Mouse (Mus musculus) midbrain, embryonic 11.5 days (tissue): ENCODE results near the gene Josd1. TPM values are rescaled to one million over a fixed set of nuclear protein-coding genes. Genes with fewer than 3 reads are reported as not detected.

Experiments
- polyA plus RNA-seq: library from polyadenylated mRNA; unstranded; fragments of >200 nt; fragmentation: Nextera tagmentation; extraction: Ambion mirVana; gene quantifications from 2 replicates; pipeline ENCODE4 v1.2.1, GENCODE M21; 2014

The Josd1 gene
- polyA plus RNA-seq, 1 experiment from 2014 or later = 14.0 TPM

Other genes with a start within 250 kb of the Josd1 start
- gene Csnk1e, start 232.4 kb downstream of the Josd1 start, polyA plus RNA-seq = 175 and 182 TPM in 2 replicates
- not detected in 2 replicates for gene Kcnj4, start 182.7 kb downstream of the Josd1 start, polyA plus RNA-seq
- 14.9 and 16.4 TPM in 2 replicates for gene Kdelr3, start 171.5 kb downstream of the Josd1 start, polyA plus RNA-seq
- 81.9 and 82.6 TPM in 2 replicates for gene Ddx17, start 141.2 kb downstream of the Josd1 start, polyA plus RNA-seq
- gene Dmc1, start 82.8 kb downstream of the Josd1 start, polyA plus RNA-seq = 0.94 and 1.1 TPM in 2 replicates
- gene Fam227a, start 29.0 kb downstream of the Josd1 start, polyA plus RNA-seq = 2.2 and 3.7 TPM in 2 replicates
- 85.1 and 87.4 TPM in 2 replicates for gene Cby1, start 28.7 kb downstream of the Josd1 start, polyA plus RNA-seq
- gene Tomm22, start 17.1 kb downstream of the Josd1 start, polyA plus RNA-seq = 327 and 349 TPM in 2 replicates
- gene Gtpbp1, start 2.9 kb upstream of the Josd1 start, polyA plus RNA-seq = 31.9 and 37.5 TPM in 2 replicates
- gene Sun2, start 54.6 kb upstream of the Josd1 start, polyA plus RNA-seq = 3.0 and 4.2 TPM in 2 replicates
- 62.9 and 72.1 TPM in 2 replicates for gene Dnal4, start 89.9 kb upstream of the Josd1 start, polyA plus RNA-seq
- 1.3 and 2.1 TPM in 2 replicates for gene Nptxr, start 116.8 kb upstream of the Josd1 start, polyA plus RNA-seq
- 0.86 TPM in 1 of 2 replicates, not detected in the other for gene Npcd, start 146.3 kb upstream of the Josd1 start, polyA plus RNA-seq
- gene Cbx6, start 146.8 kb upstream of the Josd1 start, polyA plus RNA-seq = 17.1 and 18.8 TPM in 2 replicates
- 5.5 and 6.0 TPM in 2 replicates for gene Apobec3, start 203.7 kb upstream of the Josd1 start, polyA plus RNA-seq